Mouse (Mus musculus) hindbrain, embryonic 15.5 days (tissue): Measurements from ENCODE around the gene Rgl1. TPM values are rescaled to one million over a fixed set of nuclear protein-coding genes. Genes with fewer than 3 reads are reported as not detected.
A peak's percentile ranks its signal among the peaks of the same experiment; 100 is the strongest.

Source experiments
- ATAC-seq: fragments of 200-750 bp; cut with Nextera tagmentation; 2 replicates; pipeline ENCODE4 v1.8.0; 2017; ENCODE audit warnings: low read depth, moderate number of reproducible peaks, moderate TSS enrichment; ENCODE audit not compliant: low FRiP score
- H3K27ac ChIP-seq: fragments of 300-500 bp; sonication (generic); replicated peaks from 2 replicates; pipeline ENCODE4 v1.5.1; 2015; ENCODE audit warnings: mild to moderate bottlenecking, inconsistent platforms
- H3K27me3 ChIP-seq: fragments of 300-500 bp; sonication (generic); 2 replicates; pipeline ENCODE4 v1.6.1; 2015; ENCODE audit warnings: control low read depth, inconsistent platforms
- H3K36me3 ChIP-seq: fragments of 300-500 bp; sonication (generic); 2 replicates; pipeline ENCODE4 v1.6.1; 2015; ENCODE audit warnings: control low read depth, inconsistent platforms
- H3K4me1 ChIP-seq: fragments of 300-500 bp; sonication (generic); replicated peaks from 2 replicates; pipeline ENCODE4 v1.6.1; 2015; ENCODE audit warnings: control low read depth, inconsistent platforms
- H3K4me2 ChIP-seq: fragments of 300-500 bp; sonication (generic); 2 replicates; pipeline ENCODE4 v1.6.1; 2015; ENCODE audit warnings: moderate library complexity, mild to moderate bottlenecking, inconsistent platforms
- H3K4me3 ChIP-seq: fragments of 300-500 bp; sonication (generic); 2 replicates; pipeline ENCODE4 v1.5.1; 2015; ENCODE audit warnings: mild to moderate bottlenecking, inconsistent platforms
- H3K9ac ChIP-seq: fragments of 300-500 bp; sonication (generic); 2 replicates; pipeline ENCODE4 v1.6.1; 2015; ENCODE audit warnings: inconsistent platforms
- H3K9me3 ChIP-seq: fragments of 300-500 bp; sonication (generic); 2 replicates; pipeline ENCODE4 v1.6.1; 2016; ENCODE audit warnings: control low read depth, inconsistent platforms
- WGBS: fragments of 180-500 bp; shearing (Covaris S2); methylation state at CpG from one replicate; pipeline ENCODE4 v1.1.7; 2015; 5-methylcytosine and 5-hydroxymethylcytosine counted together
- polyA plus RNA-seq: library from polyadenylated mRNA; unstranded; fragments of >200 nt; fragmentation: Nextera tagmentation; extraction: Ambion mirVana; gene quantifications from 2 replicates; pipeline ENCODE4 v1.2.1, GENCODE M21; 2015

Gene Rgl1
- polyA plus RNA-seq, 1 experiment from 2014 or later, result 18.9 TPM

- 83% methylated on average over 5 of the region's 5 CpGs for WGBS
- ATAC-seq, result no peak
These were observed 202.9 kb downstream of the Rgl1 start for GRCm38 (mm10) chr1:152563282-152563681.

DNA sequence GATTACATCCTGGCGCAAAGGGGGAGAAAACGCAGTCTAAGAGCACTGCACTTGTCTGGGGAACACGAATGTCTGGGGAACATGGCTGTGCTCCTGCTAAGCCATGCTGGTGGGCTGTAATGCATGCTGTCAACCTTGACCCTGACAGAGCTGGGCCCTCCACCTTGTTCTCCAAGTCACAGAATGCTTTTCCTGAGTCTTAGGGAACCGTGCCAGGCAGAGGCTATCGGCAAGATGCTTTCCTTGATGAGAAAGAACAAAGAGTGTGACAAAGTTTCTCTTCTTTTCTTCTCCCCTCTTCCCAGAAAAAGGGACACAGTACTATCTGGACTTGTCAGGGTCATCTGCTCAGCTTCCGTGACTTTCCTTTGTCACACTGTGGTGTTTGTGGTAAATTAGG, 203.3 kb downstream of the Rgl1 start:
- H3K4me3 ChIP-seq, result no peak overlapping the region
- H3K4me1 ChIP-seq, result peaks cover 5% of the 10 kb centered on the region
- WGBS, result 71% methylated on average over 6 of the region's 6 CpGs
- no peaks in the 10 kb centered on the region for H3K9me3 ChIP-seq
- H3K4me2 ChIP-seq, result no peak overlapping the region
- no peaks in the 10 kb centered on the region for H3K36me3 ChIP-seq
- H3K27ac ChIP-seq, result no peak overlapping the region
- H3K9ac ChIP-seq, result no peak overlapping the region
- no peak for ATAC-seq
- H3K27me3 ChIP-seq, result no peaks in the 10 kb centered on the region

More at GRCm38 (mm10) chr1:152563282-152563681, 202.9 kb downstream of the Rgl1 start:
- H3K9me3 ChIP-seq, result no peaks in the 10 kb centered on the region
- no peaks in the 10 kb centered on the region for H3K27me3 ChIP-seq
- H3K36me3 ChIP-seq, result no peaks in the 10 kb centered on the region
- no peak overlapping the region for H3K9ac ChIP-seq
- no peak overlapping the region for H3K27ac ChIP-seq
- no peak overlapping the region for H3K4me2 ChIP-seq
- peaks cover 5% of the 10 kb centered on the region for H3K4me1 ChIP-seq
- H3K4me3 ChIP-seq, result no peak overlapping the region

- Histone ChIP-seq H3K9me3 (no peaks in the 10 kb centered on the region), H3K4me1 (peaks cover 21% of the 10 kb centered on the region), H3K27me3 (no peaks in the 10 kb centered on the region), H3K4me2 (no peak overlapping the region), H3K36me3 (no peaks in the 10 kb centered on the region), H3K4me3 (no peak overlapping the region), H3K9ac (no peak overlapping the region), H3K27ac (peak overlapping the region; percentile 68)
- ATAC-seq, result 0 out of 2 replicates have a peak, but pooled peaks have one; percentile 20
- WGBS, result 63% methylated on average over 5 of the region's 5 CpGs
These were observed 205.7 kb downstream of the Rgl1 start for GRCm38 (mm10) chr1:152560477-152560876.

- H3K27me3 ChIP-seq, result no peaks in the 10 kb centered on the region
- H3K4me3 ChIP-seq, result no peak overlapping the region
- no peaks in the 10 kb centered on the region for H3K9me3 ChIP-seq
- peak; percentile 47 for ATAC-seq
- 32% methylated on average over 14 of the region's 14 CpGs for WGBS
- H3K36me3 ChIP-seq, result 0 out of 2 replicates have a peak, but pooled peaks cover 3% of the 10 kb centered on the region
- no peak overlapping the region for H3K9ac ChIP-seq
- H3K4me2 ChIP-seq, result peak overlapping the region; percentile 27
- H3K4me1 ChIP-seq, result peaks cover 23% of the 10 kb centered on the region
- H3K27ac ChIP-seq, result peak overlapping the region; percentile 69
These were observed 209.4 kb downstream of the Rgl1 start for GRCm38 (mm10) chr1:152556576-152557281.

DNA sequence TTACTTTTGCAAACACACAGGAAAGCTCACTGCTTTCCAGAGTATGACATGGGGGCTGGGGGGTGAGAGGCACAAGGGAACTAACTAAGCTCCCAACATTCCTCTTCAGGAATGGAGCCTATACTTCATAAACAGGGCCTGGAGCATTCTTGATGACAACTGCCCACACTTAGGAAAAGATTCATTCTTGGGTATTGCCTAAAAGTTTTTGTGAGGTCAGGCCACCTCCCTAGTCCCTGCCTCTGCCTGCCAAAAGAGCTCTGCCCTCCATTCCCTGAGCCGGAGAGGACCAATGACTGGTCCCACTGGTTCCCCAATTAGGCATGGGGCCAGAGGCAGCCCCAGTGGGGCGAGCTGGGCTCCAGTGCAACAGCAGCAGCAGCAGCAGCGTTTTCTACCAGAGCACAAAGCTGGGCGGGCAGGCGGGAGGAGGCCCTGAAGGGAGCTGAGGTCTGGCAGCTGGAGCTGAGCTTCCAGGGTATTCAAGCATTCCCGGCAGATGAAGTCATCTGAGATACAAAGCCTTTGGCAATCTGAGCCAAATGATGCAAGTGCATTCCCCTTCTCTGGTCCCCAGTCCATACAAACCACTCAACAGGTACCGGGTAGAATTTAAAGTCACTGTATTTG, 210.1 kb downstream of the Rgl1 start:
- no peaks in the 10 kb centered on the region for H3K9me3 ChIP-seq
- peak overlapping the region; percentile 69 for H3K27ac ChIP-seq
- H3K4me1 ChIP-seq, result peaks cover 19% of the 10 kb centered on the region
- H3K9ac ChIP-seq, result no peak overlapping the region
- H3K4me2 ChIP-seq, result peak overlapping the region; percentile 27
- H3K36me3 ChIP-seq, result 0 out of 2 replicates have a peak, but pooled peaks cover 3% of the 10 kb centered on the region
- ATAC-seq, result peak; percentile 87
- H3K27me3 ChIP-seq, result no peaks in the 10 kb centered on the region
- WGBS, result 16% methylated on average over 7 of the region's 7 CpGs
- no peak overlapping the region for H3K4me3 ChIP-seq

- Histone ChIP-seq H3K27me3 (no peaks in the 10 kb centered on the region), H3K36me3 (0 out of 2 replicates have a peak, but pooled peaks cover 3% of the 10 kb centered on the region), H3K27ac (no peak overlapping the region), H3K9ac (no peak overlapping the region), H3K4me1 (peaks cover 19% of the 10 kb centered on the region), H3K4me3 (no peak overlapping the region), H3K4me2 (no peak overlapping the region), H3K9me3 (no peaks in the 10 kb centered on the region)
- ATAC-seq, result no peak
- WGBS, result 84% methylated on average over 15 of the region's 15 CpGs
These were observed 212.1 kb downstream of the Rgl1 start for GRCm38 (mm10) chr1:152553912-152554547.

- H3K9ac ChIP-seq, result no peak overlapping the region
- H3K27ac ChIP-seq, result no peak overlapping the region
- ATAC-seq, result no peak
- no peaks in the 10 kb centered on the region for H3K9me3 ChIP-seq
- no peaks in the 10 kb centered on the region for H3K27me3 ChIP-seq
- H3K4me2 ChIP-seq, result no peak overlapping the region
- H3K36me3 ChIP-seq, result 0 out of 2 replicates have a peak, but pooled peaks cover 3% of the 10 kb centered on the region
- no peak overlapping the region for H3K4me3 ChIP-seq
- H3K4me1 ChIP-seq, result peaks cover 8% of the 10 kb centered on the region
- 91% methylated on average over 3 of the region's 3 CpGs for WGBS
These were observed 215.2 kb downstream of the Rgl1 start for GRCm38 (mm10) chr1:152550973-152551372.

DNA sequence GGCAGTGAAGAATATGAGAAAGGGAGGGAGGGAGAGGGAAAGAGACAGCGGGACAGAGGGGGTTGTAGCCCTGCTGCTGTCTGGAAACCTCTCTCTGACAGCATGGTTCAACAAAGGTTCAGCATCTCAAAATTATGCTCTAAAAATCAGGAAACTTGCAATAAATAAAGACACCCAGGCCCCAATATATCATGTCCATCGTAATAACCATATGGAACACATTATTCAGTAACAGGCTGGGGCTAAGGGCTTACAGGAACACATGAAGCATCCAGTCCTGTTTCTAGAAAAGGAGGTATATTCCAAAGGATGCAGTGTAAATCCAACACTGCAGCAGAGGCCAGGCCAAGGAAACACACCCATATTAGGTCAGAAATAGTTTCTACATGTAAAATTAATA, 215.6 kb downstream of the Rgl1 start:
- Histone ChIP-seq H3K9me3 (no peaks in the 10 kb centered on the region), H3K9ac (no peak overlapping the region), H3K4me3 (no peak overlapping the region), H3K36me3 (0 out of 2 replicates have a peak, but pooled peaks cover 3% of the 10 kb centered on the region), H3K27ac (no peak overlapping the region), H3K4me2 (no peak overlapping the region), H3K27me3 (no peaks in the 10 kb centered on the region), H3K4me1 (peaks cover 3% of the 10 kb centered on the region)
- WGBS, result 87% methylated on average over 2 of the region's 2 CpGs
- ATAC-seq, result no peak

- 90% methylated on average over 13 of the region's 13 CpGs for WGBS
- Histone ChIP-seq H3K4me2 (no peak overlapping the region), H3K4me1 (no peaks in the 10 kb centered on the region), H3K4me3 (no peak overlapping the region), H3K9me3 (no peaks in the 10 kb centered on the region), H3K27ac (no peak overlapping the region), H3K27me3 (no peaks in the 10 kb centered on the region), H3K36me3 (0 out of 2 replicates have a peak, but pooled peaks cover 3% of the 10 kb centered on the region), H3K9ac (no peak overlapping the region)
- ATAC-seq, result no peak
These were observed 217.0 kb downstream of the Rgl1 start for GRCm38 (mm10) chr1:152549061-152549738.

DNA sequence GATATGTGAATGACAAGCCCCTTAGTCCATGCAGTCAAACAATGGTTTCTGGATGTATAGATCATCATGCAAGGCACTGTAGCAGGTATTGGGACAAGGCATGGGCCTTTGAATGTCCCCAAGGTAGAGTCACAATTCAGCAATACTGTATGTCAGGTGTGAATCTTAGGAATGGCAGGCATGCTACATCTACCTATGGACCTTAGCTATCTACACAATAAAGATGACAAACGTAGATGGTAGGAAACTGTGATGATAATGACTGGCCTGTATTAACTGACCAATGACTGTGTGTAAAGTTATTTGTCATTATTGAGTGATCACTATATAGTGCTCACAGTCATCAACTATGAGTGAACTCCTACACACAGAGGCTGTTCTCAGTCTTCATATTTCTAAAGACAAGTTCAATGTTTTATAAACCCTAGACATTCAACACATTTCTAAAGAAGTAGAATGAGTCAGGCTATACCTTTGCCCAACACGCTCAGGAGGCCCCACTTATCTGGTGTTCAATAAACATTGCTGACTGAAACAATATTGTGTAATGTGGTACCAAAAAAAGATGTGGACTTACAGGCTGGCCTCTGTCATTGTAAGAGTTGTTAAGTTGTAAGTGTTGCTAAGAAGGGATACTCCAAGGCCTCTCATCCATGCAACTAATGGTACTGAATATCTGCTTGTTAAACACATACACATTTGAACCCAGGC, 222.5 kb downstream of the Rgl1 start:
- Histone ChIP-seq H3K4me1 (no peaks in the 10 kb centered on the region), H3K9ac (no peak overlapping the region), H3K4me2 (no peak overlapping the region), H3K4me3 (no peak overlapping the region), H3K27me3 (no peaks in the 10 kb centered on the region), H3K27ac (no peak overlapping the region), H3K36me3 (no peaks in the 10 kb centered on the region), H3K9me3 (no peaks in the 10 kb centered on the region)
- ATAC-seq, result no peak
- WGBS, result 94% methylated on average over 2 of the region's 2 CpGs

DNA sequence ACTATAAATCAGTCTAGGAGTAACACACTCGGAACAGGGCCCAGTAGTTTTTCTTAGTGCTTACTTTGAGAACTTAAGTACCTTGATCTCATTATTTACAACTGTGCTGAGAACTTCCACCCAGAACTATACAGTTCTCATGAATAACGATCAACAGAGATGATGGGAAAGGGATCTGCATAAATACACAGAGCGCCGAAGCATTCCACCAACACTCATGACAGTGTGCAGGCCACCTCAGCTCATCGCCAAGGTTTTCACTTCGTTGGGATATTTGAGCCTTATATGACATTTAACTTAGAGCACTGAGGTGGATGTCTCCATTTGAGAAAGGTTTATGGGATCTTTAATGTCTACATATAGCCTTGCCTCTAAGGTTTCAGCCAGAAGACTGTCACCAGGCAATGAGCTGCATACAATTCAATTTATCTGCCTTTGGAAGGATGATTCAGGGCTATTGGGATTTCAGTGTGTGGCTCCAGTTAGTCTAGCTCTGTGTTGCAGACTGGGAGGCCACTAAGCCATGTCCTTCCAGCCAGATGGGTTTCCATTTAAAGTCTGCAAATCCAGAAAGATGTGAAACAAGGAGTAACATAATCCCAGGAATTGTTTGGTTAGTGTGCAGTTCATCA, 223.3 kb downstream of the Rgl1 start:
- Histone ChIP-seq H3K4me3 (no peak overlapping the region), H3K4me2 (no peak overlapping the region), H3K36me3 (no peaks in the 10 kb centered on the region), H3K27ac (no peak overlapping the region), H3K9me3 (no peaks in the 10 kb centered on the region), H3K9ac (no peak overlapping the region), H3K27me3 (no peaks in the 10 kb centered on the region), H3K4me1 (no peaks in the 10 kb centered on the region)
- no peak for ATAC-seq
- 95% methylated on average over 6 of the region's 6 CpGs for WGBS
